Mouse (Mus musculus) layer of hippocampus, postnatal 14 days (tissue): ENCODE measurements around the gene Rpl36-ps4. TPM values are rescaled to one million over a fixed set of nuclear protein-coding genes. Genes with fewer than 3 reads are reported as not detected.

Experiments
- DNase-seq, 2 experiments: peaks; one replicate each; pipeline ENCODE4 v3.0.0; 2021 to 2022; ENCODE audit warnings: low spot score in 2 of 2, mixed read lengths in 1 of 2
- long read RNA-seq, 2 experiments: library from polyadenylated mRNA; stranded (forward); transcript quantifications; one replicate each; pipeline ENCODE4 v2.0.0; 2021
- total RNA-seq, 2 experiments: library from RNA; stranded (reverse); gene quantifications; 2 replicates each; pipeline ENCODE4 v1.2.3; 2021

Gene Rpl36-ps4
- total RNA-seq = not detected
- long read RNA-seq, experiment 1 = 0 reads
- long read RNA-seq, experiment 2 = 0 reads

DNA sequence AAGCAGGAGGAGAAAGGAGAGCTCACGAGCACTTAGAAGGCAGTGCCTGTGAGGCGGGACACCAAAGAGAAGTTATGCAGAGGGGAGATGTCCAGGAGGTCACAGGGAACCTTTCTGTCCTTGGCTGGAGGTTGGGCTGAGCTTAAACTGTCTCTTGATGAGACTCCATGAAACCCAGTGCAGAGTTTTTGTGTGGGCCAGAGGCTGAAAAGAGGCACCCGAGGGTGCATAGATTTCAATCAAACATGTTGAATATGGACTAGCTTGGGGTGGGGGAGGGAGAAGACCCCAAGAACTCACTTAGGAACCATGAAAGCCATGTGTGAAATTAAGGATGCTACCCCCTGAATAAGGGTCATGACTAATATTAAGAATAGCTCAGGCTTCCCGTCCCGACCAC is at the start of gene Rpl36-ps4:
Gene Rpl36-ps4, plus strand, starts transcription at position 301 of the 400 bp plus-strand sequence.
- DNase-seq = no peak

DNA sequence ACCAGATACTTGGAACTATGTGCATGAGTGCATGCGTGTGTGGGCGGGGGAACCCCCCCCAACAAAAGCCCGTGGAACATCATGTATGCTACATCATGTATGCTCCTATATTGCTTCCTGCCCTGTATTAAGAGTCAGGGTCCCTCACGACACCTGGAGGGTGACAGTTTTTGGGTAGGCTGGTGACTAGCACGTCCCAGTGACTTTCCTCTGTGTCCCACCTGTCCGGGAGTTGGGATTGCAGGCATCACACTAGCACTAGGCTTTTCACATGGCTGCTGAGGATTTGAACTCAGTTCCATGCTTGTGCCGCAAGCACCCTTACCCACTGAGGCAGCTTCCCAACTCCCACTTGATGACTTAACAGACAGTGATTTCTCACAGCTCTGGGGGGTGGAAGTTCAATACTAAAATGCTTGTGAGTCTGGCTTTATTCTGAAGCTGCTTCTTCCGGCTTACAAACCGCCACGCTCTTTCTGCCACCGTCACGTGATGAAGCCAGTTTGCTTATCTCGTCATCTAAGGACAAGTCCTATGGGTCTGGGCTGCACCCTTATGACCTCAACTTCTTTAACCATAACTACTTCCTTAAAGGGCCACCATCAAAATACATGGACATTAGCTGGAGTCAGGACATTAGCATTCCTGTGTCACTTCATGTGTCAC is 49.2 kb upstream of the Rpl36-ps4 start:
- DNase-seq = no peak

DNA sequence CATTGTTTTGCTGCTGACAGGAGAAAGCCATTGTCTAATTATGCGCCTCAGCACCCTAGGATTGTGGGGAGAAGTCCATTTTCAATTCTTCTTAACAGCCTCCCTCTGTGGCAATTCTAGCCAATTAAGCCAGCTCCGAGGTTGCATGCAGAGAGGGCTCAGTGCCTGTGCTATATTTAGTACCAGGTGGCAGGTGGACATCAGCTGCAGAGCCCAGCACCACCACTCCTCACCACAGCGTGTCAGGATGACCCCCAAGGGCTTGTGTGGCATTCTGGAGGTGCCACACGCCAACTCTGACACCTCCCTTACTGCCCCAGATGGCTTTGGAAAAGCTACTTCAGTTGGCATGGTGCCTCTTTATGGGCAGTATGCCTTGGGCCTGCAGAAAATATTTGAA is 48.5 kb upstream of the Rpl36-ps4 start:
- DNase-seq = no peak

DNA sequence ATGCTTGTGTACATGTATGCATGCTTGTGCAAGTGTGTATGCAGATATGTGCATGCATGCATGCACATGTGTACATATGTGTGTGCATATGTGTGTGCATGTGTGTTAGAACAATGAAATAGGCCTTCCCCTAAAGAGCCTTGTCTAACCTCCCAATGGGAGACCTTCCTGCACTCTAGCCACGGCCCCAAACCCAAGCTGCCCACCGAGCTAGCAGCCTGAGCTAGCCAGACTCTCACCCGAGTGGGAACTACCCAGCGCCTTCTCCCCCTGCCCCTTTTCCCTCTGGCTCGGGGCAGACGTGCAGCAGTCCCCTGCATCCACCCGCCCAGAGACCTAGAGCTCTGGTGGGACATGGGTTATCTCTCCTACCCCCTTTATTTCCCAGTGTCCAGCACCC is 47.3 kb upstream of the Rpl36-ps4 start:
- DNase-seq = no peak

DNA sequence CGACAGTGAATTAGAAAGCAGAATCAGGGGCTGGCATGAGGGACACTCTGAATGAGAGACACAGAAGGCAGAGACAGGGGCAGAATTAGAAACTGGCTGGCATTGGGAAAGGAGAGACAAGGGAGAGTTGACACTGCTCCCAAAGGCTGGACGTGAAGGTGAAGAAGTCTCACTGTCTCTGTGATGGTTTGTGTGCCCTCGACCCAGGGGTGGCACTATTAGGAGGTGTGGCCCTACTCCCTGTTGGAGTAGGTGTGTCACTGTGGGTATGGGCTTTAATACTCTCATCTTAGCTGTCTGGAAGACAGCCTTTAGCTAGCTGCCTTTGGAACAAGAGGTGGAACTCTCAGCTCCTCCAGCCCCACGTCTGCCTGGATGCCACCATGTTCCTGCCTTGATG is 46.8 kb upstream of the Rpl36-ps4 start:
- no peak for DNase-seq

- DNase-seq = no peak
Measured at GRCm38 (mm10) chr17:87875346-87875920, 45.3 kb upstream of the Rpl36-ps4 start.

DNA sequence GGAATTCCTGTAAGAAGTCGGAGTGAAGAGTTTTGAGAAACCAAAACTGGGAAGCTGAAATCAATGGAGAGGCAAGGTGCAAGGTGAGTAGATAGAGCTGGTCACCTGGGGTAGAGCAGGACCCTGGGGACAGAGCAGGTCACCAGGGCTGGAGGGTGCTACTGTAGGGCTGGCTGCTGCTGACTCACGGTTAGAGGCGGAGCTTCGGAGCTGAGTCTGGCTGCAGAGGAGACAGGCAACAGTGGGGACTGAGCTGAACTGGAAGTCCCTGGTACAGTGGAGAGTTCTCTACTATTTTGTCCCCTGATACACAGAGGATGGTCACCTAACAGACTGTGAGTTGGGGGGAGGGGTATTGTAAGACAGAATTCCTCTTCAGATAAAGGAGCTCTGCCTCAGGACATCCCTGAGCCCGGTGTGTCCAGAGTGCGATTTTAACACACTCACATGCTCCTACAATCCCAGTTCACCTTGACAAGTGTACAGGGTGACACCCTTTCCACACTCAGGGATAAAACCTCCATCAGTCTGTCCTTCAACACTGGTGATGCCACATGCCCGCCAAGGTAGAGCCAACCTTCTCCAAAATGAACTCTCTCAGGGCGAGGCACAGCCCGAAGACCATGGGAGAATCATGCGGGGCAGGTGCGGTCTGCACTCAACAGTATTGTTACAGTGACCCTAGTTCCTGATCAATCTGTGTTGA is 44.3 kb upstream of the Rpl36-ps4 start:
- DNase-seq = no peak

DNA sequence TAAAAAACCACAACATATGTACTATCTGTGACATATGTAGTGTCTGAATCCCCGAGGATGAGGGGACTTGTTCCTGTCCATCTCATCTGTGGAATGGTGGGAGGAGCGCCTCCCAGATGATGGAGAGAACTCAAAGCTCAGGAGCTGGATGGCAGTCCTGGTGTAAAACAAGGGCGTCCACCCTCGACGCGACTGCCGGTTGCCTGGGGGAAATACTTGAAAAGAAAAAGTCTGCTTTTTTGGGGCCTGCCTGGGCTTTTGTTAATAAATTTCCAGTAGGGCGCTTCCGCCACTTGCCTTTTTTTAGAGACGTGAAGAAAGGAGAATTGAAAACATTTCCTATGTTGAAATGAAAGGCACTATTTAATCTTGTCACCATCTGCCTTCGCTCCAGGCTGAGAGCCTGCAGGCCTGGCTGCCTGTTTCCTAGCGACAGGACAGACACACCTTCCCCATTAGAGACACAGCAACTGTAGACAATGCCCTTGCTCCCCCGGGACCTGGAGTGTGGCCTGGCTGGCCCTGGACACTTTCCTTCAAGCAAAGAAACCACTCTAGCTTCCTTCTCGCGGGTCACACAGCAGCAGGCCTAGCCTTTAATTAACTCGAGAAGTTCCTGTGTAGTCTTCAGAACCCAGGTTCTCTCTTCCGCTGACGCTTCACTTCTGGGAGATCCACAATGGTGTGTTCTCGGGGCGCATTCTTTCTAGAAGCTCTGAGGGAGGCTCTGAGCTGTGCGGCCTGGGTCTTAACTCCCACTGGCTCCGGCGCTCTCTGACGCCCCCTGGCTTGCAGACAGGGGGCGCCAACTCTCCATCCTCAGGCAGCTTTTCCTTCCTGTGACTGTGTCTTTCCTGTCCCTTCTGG is 43.3 kb upstream of the Rpl36-ps4 start:
- DNase-seq = peak; percentile 46 to 47

DNA sequence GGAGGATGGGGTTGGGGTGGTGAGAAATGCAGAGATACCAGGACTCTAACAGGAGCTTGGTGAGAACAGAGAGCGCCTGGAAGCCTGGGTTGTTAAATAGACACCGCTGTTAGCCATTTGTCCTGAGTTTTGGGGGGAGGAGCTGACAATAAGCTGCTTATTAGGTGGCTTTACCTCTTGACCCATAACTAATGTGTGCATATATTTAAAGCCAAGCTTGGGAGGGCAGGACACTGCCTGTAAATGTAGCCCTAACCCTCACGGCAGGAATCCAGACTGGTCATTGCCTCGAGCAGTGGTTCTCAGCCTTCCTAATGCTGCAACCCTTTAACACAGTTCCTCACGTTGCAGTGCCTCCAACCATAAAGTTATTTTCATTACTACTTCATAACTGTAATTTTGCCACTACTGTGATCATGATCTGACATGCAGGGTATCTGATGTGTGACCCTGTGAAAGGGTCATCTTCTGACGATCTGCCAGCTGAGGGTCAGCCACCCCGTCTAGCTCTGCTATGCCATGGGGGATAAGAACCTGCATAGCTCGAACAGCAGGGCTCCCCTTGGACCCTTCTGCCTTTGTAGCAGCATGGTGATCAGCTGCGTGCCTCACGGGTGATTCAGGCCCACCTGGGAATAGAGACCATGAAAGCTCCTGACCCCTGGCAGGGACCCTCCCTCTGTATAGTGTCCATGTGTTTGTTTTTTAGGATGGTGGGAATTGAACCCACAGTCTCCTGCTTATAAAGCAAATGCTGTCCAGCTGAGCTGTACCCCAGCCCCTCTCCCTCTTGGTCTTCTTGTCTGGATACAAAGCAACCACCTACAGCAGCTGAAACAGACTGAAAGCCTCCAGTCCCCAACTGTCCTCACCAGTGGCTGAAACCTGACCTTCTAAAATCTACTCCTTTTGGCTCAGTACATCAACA is 42.0 kb upstream of the Rpl36-ps4 start:
- DNase-seq = no peak

DNA sequence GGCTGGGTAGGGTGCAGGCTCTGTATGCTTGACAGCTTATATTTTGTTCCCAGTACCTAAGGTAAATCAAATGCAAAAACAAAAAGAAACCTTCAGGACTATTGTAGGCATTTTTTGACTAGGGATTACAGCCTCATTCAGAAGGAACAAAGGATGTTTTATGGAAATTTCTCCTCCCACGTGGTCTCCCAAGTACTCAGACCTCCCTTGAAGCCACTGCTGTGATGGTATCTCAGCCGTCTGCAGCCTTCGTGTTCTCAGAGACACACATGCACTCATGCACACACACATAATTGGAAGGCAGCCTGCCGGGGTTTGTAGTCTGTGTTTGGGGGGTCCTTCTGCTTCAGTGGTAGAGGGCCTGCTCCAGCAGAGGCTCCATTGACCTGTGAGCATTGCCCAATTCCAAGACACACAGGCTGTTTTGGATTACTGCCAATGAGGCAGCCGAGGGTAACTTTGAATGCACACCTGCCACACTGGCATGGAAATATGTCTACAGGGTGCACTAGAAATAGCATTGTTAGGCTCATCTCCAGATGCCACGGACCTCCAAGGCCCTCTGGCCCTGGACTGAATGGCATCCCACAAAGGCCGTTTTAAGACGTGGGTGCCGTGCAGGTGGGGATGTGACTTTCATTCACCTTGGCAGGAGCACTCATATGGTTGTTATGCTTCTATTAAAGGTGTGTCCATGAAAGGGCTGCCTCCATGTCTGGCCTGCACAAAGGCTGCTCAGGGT is 41.1 kb upstream of the Rpl36-ps4 start:
- DNase-seq = no peak

DNA sequence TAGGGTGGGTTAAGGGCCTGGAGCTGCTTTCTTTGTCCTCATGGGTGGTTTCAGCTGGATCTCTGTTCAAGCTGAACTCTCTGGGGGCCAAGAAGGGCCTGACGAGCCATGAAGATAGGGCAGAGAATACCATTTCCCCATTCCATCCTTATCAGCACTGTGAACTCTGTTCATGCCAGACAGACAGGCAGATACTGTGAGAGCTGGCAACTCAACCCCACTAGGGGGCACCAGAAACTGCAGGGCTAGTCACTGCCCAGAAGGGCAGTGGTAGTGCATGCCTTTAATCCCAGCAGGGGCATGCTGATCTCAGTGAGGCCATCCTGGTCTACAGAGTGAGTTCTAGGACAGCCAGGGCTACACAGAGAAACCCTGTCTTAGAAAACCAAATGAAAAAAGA is 38.2 kb upstream of the Rpl36-ps4 start:
- DNase-seq = peak in 1 of 2 experiments; percentile 31

DNA sequence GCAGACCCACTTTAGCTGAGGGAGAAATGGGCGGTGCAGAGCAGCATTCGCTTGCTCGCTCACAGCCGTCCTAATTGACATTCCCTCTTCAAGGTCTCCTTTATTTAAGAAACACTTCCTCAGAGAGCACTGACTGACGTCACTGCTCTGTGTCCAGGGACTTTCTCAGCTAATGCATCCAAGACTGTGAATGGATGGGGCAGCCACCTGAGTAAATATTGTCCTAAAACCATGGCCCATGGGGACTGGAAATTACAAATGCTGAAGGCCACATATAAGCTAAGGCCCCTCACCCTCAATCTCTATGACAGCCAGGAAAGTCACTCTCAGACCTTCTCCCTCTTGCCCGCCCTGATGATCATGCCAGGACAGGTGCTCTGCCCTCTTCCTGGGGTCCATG is 23.6 kb upstream of the Rpl36-ps4 start:
- DNase-seq = no peak

DNA sequence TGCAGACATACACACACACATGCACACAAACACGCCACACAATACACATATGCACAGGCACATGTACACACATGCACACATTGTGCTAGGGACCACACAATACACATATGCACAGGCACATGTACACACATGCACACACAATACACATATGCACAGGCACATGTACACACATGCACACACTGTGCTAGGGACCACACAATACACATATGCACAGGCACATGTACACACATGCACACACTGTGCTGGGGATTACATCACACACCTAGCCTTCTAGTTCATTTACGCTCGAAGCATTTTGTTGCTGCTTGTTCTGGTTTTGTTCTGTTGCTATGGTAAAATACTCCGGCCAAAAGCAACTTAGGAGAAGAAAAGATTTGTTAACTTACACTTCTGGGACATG is 20.1 kb upstream of the Rpl36-ps4 start:
- no peak for DNase-seq

DNA sequence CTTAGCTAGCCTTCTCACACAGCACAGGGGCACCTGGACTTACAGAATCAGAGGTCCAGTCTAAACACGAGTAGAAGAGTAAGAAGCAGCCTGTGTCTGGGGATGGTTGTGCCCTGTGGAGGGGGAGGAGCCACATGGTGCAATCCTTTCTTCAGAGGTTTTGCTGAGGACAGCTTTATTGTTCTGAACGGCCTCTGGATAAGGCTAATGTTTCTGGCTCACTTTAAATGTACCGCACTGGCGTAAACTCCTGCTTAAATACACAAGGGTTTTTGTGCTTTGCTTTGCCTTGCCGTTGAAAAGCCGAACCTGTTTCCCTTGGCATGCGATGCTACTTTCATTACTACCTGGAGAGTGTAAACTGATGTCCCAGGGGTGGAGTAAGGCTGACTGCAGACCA is 19.6 kb upstream of the Rpl36-ps4 start:
- DNase-seq = no peak

DNA sequence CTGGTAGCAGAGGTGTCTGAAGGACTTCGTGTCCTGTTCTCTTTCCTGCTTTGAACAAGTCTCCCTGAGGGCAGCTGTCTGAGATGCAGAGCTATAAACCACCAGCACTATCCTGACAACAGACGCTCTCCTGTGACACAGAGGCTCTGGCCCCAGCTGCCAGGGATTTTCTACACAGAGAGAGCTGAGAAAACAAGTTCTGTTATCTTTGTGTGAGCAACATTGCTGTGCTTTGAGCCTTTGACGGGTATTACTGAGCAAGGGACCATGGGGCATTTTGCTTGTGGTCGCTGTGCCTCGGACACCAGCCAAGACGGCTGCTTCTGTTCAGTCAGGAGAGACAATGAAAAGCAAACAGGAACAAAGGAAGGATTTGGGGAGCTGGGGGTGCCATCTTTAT is 17.6 kb upstream of the Rpl36-ps4 start:
- no peak for DNase-seq

GRCm38 (mm10) chr17:87903725-87904124 is 17.1 kb upstream of the Rpl36-ps4 start:
- no peak for DNase-seq

DNA sequence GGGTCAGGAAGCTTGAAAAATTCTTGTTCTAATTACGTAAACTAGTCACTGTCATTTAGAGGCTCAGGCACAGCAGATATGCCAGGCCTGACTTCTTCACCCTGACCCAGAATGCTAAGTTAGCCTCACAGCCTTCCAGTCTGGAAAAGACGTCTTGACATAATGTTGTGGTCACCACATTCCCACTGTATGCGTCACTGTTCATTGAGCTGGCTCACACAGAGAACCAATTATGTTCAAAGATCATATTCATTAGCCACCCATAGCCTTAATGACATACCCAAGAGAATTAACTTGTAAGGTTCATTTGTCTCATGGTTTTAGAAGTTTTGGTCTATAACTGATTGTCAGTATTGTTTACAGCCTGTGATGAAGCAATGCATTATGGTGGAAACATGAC is 5.4 kb upstream of the Rpl36-ps4 start:
- DNase-seq = no peak

DNA sequence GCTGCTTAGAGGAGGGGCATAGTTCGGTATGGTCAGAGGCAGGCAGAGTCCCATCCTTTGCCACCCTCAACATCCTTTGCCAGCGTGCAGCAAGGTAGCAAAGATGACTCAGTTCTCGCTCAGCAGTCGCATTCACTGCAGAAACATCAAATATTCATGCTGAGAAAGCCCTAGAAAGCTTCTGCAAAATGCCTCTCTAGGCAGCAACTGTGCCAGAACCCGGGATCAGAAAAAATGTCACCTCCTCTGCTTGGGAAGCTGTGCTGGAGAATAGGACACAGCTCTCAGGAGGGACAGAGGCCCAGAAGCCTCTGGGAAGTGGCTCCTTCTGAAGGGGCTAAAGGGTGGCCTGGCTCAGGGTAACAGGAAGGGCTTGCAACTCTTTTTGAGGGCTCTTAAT is 2.7 kb upstream of the Rpl36-ps4 start:
- DNase-seq = no peak

GRCm38 (mm10) chr17:87934326-87934725 is 13.5 kb downstream of the Rpl36-ps4 start:
- DNase-seq = no peak

DNA sequence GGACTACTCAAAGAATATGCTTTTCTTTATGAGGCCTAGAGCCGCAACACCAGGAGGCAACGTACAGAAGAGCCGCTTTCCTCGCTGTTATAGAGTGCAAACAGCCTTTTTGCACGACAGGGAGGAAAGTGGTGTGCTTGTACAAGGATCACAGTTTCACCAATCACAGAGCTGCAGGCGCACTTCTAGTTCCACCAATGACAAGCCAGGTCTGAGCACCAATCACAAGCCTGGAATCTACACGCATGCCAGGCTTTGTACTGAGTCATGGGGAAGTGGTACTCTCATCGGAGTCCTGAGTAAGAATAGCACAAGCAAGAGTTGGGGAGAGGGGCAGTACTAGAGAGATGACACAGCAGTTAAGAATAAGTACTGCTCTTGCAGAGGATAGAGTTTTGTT is 14.0 kb downstream of the Rpl36-ps4 start:
- no peak for DNase-seq
